In the genomic region with DNA sequence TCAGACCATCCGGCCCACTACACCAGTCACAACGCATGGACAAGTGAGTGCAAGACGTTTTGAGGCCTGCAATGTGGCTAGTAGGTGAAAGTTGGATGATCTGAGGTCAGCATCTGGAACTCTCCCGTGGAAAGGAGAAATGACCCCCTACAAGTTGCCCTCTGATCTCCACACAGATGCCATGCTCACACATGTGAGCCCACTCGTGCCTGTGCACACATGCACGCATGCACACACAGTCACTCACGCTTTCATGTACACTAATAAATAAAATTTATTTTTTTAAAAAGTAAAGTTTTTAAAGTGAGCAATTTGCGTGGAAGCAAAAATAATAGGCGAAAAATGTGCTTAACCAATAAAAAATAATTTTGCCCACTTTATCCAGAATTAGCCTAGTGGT, we compare ENCODE assay signal across 8 mouse cellular contexts.
DNase-seq lines count a peak whose midpoint lies in the region; ATAC-seq lines count a peak whose summit lies in the region.

No protein-coding gene starts in this region.

- peak overlapping the region; percentile 51 for H3K4me3 ChIP-seq in heart, embryonic 13.5 days
- no peak overlapping the region; the same call in 1 of the 2 replicates for H3K4me3 ChIP-seq in embryonic facial prominence, embryonic 15.5 days (replicated peaks)
- H3K4me3 ChIP-seq in hindbrain, embryonic 16.5 days (ENCODE audit: low read length): peak overlapping the region; percentile 49
- peak overlapping the region; percentile 47 for H3K4me3 ChIP-seq in midbrain, embryonic 15.5 days

- intact Hi-C loops in heart, postnatal 25 days (cut with DNase I): loop anchor here (5.0 kb wide), 1 partner anchor 41 kb away; no protein-coding TSS in a partner anchor

- no peaks in the 10 kb centered on the region for H3K27me3 ChIP-seq in heart, embryonic 13.5 days (replicated peaks)
- H3K27me3 ChIP-seq in embryonic facial prominence, embryonic 15.5 days: no peaks in the 10 kb centered on the region
- no peaks in the 10 kb centered on the region for H3K27me3 ChIP-seq in hindbrain, embryonic 16.5 days (replicated peaks; ENCODE audit: control insufficient read depth, insufficient read depth, low read length)
- 0 out of 2 replicates have a peak, but pooled peaks cover 5% of the 10 kb centered on the region for H3K27me3 ChIP-seq in midbrain, embryonic 15.5 days (replicated peaks)

- no peaks in the 10 kb centered on the region for H3K9me3 ChIP-seq in heart, embryonic 13.5 days
- H3K9me3 ChIP-seq in embryonic facial prominence, embryonic 15.5 days (replicated peaks): no peaks in the 10 kb centered on the region
- no peaks in the 10 kb centered on the region for H3K9me3 ChIP-seq in hindbrain, embryonic 16.5 days (ENCODE audit: control insufficient read depth, low read length)
- no peaks in the 10 kb centered on the region for H3K9me3 ChIP-seq in midbrain, embryonic 15.5 days

- peak overlapping the region; percentile 93 for H3K27ac ChIP-seq in heart, embryonic 13.5 days (replicated peaks)
- H3K27ac ChIP-seq in embryonic facial prominence, embryonic 15.5 days (replicated peaks): no peak overlapping the region
- peak overlapping the region; percentile 63; the same call in 1 of the 2 replicates for H3K27ac ChIP-seq in hindbrain, embryonic 16.5 days (ENCODE audit: low read depth, low read length)
- peak overlapping the region; percentile 74 for H3K27ac ChIP-seq in midbrain, embryonic 15.5 days

- DNase-seq in heart, postnatal 25 days (ENCODE audit: low spot score): no peak
- DNase-seq in layer of hippocampus, adult 8-10 months (ENCODE audit: low spot score in 2 of 2): no peak
- no peak for DNase-seq in thymus, postnatal 0 days (ENCODE audit: low spot score)
- no peak for DNase-seq in urinary bladder, adult 2 months (ENCODE audit: low spot score)

- H3K4me1 ChIP-seq in heart, embryonic 13.5 days: peaks cover 19% of the 10 kb centered on the region
- peaks cover 18% of the 10 kb centered on the region; the same call in 1 of the 2 replicates for H3K4me1 ChIP-seq in embryonic facial prominence, embryonic 15.5 days
- peaks cover 4% of the 10 kb centered on the region for H3K4me1 ChIP-seq in hindbrain, embryonic 16.5 days (ENCODE audit: control insufficient read depth, insufficient read depth, low read depth, low read length)
- peaks cover 13% of the 10 kb centered on the region for H3K4me1 ChIP-seq in midbrain, embryonic 15.5 days

- WGBS in heart, embryonic 13.5 days: 78% methylated on average over 9 of the region's 9 CpGs
- WGBS in embryonic facial prominence, embryonic 15.5 days: 82% methylated on average over 9 of the region's 9 CpGs
- 86% methylated on average over 9 of the region's 9 CpGs for WGBS in hindbrain, embryonic 16.5 days
- 77% methylated on average over 9 of the region's 9 CpGs for WGBS in midbrain, embryonic 15.5 days

- no peak for ATAC-seq in heart, embryonic 13.5 days (ENCODE audit: extremely low read depth, insufficient number of reproducible peaks, low FRiP score, low TSS enrichment)
- ATAC-seq in embryonic facial prominence, embryonic 15.5 days (ENCODE audit: insufficient number of reproducible peaks, low FRiP score, low TSS enrichment, low read depth): no peak
- no peak; the same call in 1 of the 2 replicates for ATAC-seq in hindbrain, embryonic 16.5 days
- ATAC-seq in midbrain, embryonic 15.5 days (replicated peaks): peak; percentile 57

- H3K4me2 ChIP-seq in heart, embryonic 13.5 days: peak overlapping the region; percentile 73
- H3K4me2 ChIP-seq in embryonic facial prominence, embryonic 15.5 days (replicated peaks): peak overlapping the region; percentile 55
- H3K4me2 ChIP-seq in hindbrain, embryonic 16.5 days (ENCODE audit: low read length): peak overlapping the region; percentile 64
- peak overlapping the region; percentile 68 for H3K4me2 ChIP-seq in midbrain, embryonic 15.5 days

- H3K36me3 ChIP-seq in heart, embryonic 13.5 days: no peaks in the 10 kb centered on the region
- H3K36me3 ChIP-seq in embryonic facial prominence, embryonic 15.5 days: no peaks in the 10 kb centered on the region
- H3K36me3 ChIP-seq in hindbrain, embryonic 16.5 days (ENCODE audit: control insufficient read depth, insufficient read depth, low read length): no peaks in the 10 kb centered on the region
- no peaks in the 10 kb centered on the region for H3K36me3 ChIP-seq in midbrain, embryonic 15.5 days (replicated peaks)

- H3K9ac ChIP-seq in heart, embryonic 13.5 days: peak overlapping the region; percentile 81
- H3K9ac ChIP-seq in embryonic facial prominence, embryonic 15.5 days: no peak overlapping the region
- peak overlapping the region; percentile 50; the same call in 1 of the 2 replicates for H3K9ac ChIP-seq in hindbrain, embryonic 16.5 days (ENCODE audit: low read depth, low read length)
- H3K9ac ChIP-seq in midbrain, embryonic 15.5 days: peak overlapping the region; percentile 51; the same call in 1 of the 2 replicates
